Mouse (Mus musculus) kidney, embryonic 16.5 days (tissue): ENCODE results near the gene Cers3. TPM values are rescaled to one million over a fixed set of nuclear protein-coding genes. Genes with fewer than 3 reads are reported as not detected.
A peak's percentile ranks its signal among the peaks of the same experiment; 100 is the strongest.

ENCODE experiments used
- ATAC-seq: fragments of 200-750 bp; cut with Nextera tagmentation; 2 replicates; pipeline ENCODE4 v1.8.0; 2017; ENCODE audit warnings: moderate TSS enrichment; ENCODE audit not compliant: low FRiP score, low TSS enrichment
- H3K27ac ChIP-seq: fragments of 300-500 bp; sonication (generic); 2 replicates; pipeline ENCODE4 v1.5.1; 2014; ENCODE audit warnings: low read length
- H3K27me3 ChIP-seq: fragments of 300-500 bp; sonication (generic); 2 replicates; pipeline ENCODE4 v1.6.1; 2014; ENCODE audit warnings: low read length, control low read depth, mixed read lengths; ENCODE audit not compliant: insufficient read depth
- H3K36me3 ChIP-seq: fragments of 300-500 bp; sonication (generic); 2 replicates; pipeline ENCODE4 v1.6.1; 2014; ENCODE audit warnings: low read length, control low read depth, mixed read lengths; ENCODE audit not compliant: insufficient read depth
- H3K4me1 ChIP-seq: fragments of 300-500 bp; sonication (generic); 2 replicates; pipeline ENCODE4 v1.6.1; 2014; ENCODE audit warnings: low read length, control low read depth, mixed read lengths; ENCODE audit not compliant: insufficient read depth
- H3K4me2 ChIP-seq: fragments of 300-500 bp; sonication (generic); replicated peaks from 2 replicates; pipeline ENCODE4 v1.6.1; 2014; ENCODE audit warnings: low read depth, low read length
- H3K4me3 ChIP-seq: fragments of 300-500 bp; sonication (generic); 2 replicates; pipeline ENCODE4 v1.5.1; 2014; ENCODE audit warnings: mild to moderate bottlenecking, low read length
- H3K9ac ChIP-seq: fragments of 300-500 bp; sonication (generic); replicated peaks from 2 replicates; pipeline ENCODE4 v1.6.1; 2014; ENCODE audit warnings: low read length
- H3K9me3 ChIP-seq: fragments of 300-500 bp; sonication (generic); 2 replicates; pipeline ENCODE4 v1.6.1; 2016; ENCODE audit warnings: low read length, control low read depth
- WGBS: fragments of 180-500 bp; shearing (Covaris S2); extraction: QIAGEN DNeasy Blood & Tissue Kit; methylation state at CpG from one replicate; pipeline ENCODE4 v1.1.7; 2014; 5-methylcytosine and 5-hydroxymethylcytosine counted together
- polyA plus RNA-seq: library from polyadenylated mRNA; unstranded; fragments of >200 nt; fragmentation: Nextera tagmentation; extraction: Ambion mirVana; gene quantifications from 2 replicates; pipeline ENCODE4 v1.2.1, GENCODE M21; 2015

Cers3 gene
- polyA plus RNA-seq, 1 experiment from 2014 or later = 2.7 TPM

- no peaks in the 10 kb centered on the region for H3K27me3 ChIP-seq
These were observed 69.9 kb downstream of the Cers3 start for GRCm38 (mm10) chr7:66813172-66813571.

GRCm38 (mm10) chr7:66815526-66815925 lies 72.2 kb downstream of the Cers3 start:
- ATAC-seq = no peak
- Histone ChIP-seq H3K4me2 (no peak overlapping the region), H3K36me3 (no peaks in the 10 kb centered on the region), H3K9me3 (no peaks in the 10 kb centered on the region), H3K4me1 (no peaks in the 10 kb centered on the region), H3K27ac (no peak overlapping the region), H3K27me3 (no peaks in the 10 kb centered on the region), H3K4me3 (no peak overlapping the region), H3K9ac (no peak overlapping the region)
- 85% methylated on average over 6 of the region's 6 CpGs for WGBS

More at GRCm38 (mm10) chr7:66813172-66813571, 69.9 kb downstream of the Cers3 start:
- WGBS = 85% methylated on average over 1 of the region's 1 CpGs
- no peak for ATAC-seq
- H3K9me3 ChIP-seq = no peaks in the 10 kb centered on the region
- H3K4me1 ChIP-seq = no peaks in the 10 kb centered on the region
- H3K4me2 ChIP-seq = no peak overlapping the region
- no peaks in the 10 kb centered on the region for H3K36me3 ChIP-seq
- H3K4me3 ChIP-seq = no peak overlapping the region
- H3K9ac ChIP-seq = no peak overlapping the region
- H3K27ac ChIP-seq = no peak overlapping the region

- no peaks in the 10 kb centered on the region for H3K27me3 ChIP-seq
- no peak overlapping the region for H3K9ac ChIP-seq
- no peak overlapping the region for H3K27ac ChIP-seq
- H3K4me1 ChIP-seq = no peaks in the 10 kb centered on the region
- no peak for ATAC-seq
- H3K36me3 ChIP-seq = no peaks in the 10 kb centered on the region
- 30% methylated on average over 6 of the region's 6 CpGs for WGBS
- no peaks in the 10 kb centered on the region for H3K9me3 ChIP-seq
- no peak overlapping the region for H3K4me3 ChIP-seq
- no peak overlapping the region for H3K4me2 ChIP-seq
These were observed 76.7 kb downstream of the Cers3 start for GRCm38 (mm10) chr7:66820034-66820433.

- no peaks in the 10 kb centered on the region for H3K9me3 ChIP-seq
These were observed 87.5 kb downstream of the Cers3 start for GRCm38 (mm10) chr7:66830803-66831202.

GRCm38 (mm10) chr7:66831295-66831694 lies 88.0 kb downstream of the Cers3 start:
- 49% methylated on average over 5 of the region's 5 CpGs for WGBS
- peak overlapping the region; percentile 27; the same call in 1 of the 2 replicates for H3K27ac ChIP-seq
- no peak overlapping the region; the same call in 1 of the 2 replicates for H3K4me2 ChIP-seq
- H3K9me3 ChIP-seq = no peaks in the 10 kb centered on the region
- no peaks in the 10 kb centered on the region for H3K27me3 ChIP-seq
- no peak for ATAC-seq
- no peak overlapping the region for H3K9ac ChIP-seq
- H3K4me1 ChIP-seq = peaks cover 13% of the 10 kb centered on the region
- no peak overlapping the region for H3K4me3 ChIP-seq
- no peaks in the 10 kb centered on the region for H3K36me3 ChIP-seq

More at GRCm38 (mm10) chr7:66830803-66831202, 87.5 kb downstream of the Cers3 start:
- H3K27ac ChIP-seq = peak overlapping the region; percentile 27; the same call in 1 of the 2 replicates
- ATAC-seq = no peak
- no peaks in the 10 kb centered on the region for H3K36me3 ChIP-seq
- no peak overlapping the region; the same call in 1 of the 2 replicates for H3K4me2 ChIP-seq
- peaks cover 13% of the 10 kb centered on the region for H3K4me1 ChIP-seq
- no peaks in the 10 kb centered on the region for H3K27me3 ChIP-seq
- WGBS = 58% methylated on average over 5 of the region's 5 CpGs
- H3K4me3 ChIP-seq = no peak overlapping the region
- H3K9ac ChIP-seq = no peak overlapping the region

- peak; percentile 96 for ATAC-seq
- H3K9me3 ChIP-seq = no peaks in the 10 kb centered on the region
- WGBS = under 1% methylated on average over 30 of the region's 30 CpGs
- H3K27me3 ChIP-seq = peaks cover 11% of the 10 kb centered on the region; the same call in 1 of the 2 replicates
- H3K4me3 ChIP-seq = peak within 1 kb of the TSS; percentile 67
- H3K9ac ChIP-seq = peak within 1 kb of the TSS; percentile 70
- H3K36me3 ChIP-seq = no peaks in the 10 kb centered on the region
- 0 out of 2 replicates have a peak within 1 kb of the TSS, but pooled peaks have one; percentile 42 for H3K27ac ChIP-seq
- H3K4me1 ChIP-seq = peaks cover 5% of the 10 kb centered on the region; the same call in 1 of the 2 replicates
- H3K4me2 ChIP-seq = peak within 1 kb of the TSS; percentile 100
These were observed 96.2 kb downstream of the Cers3 start, which contains the start of gene Adamts17 for GRCm38 (mm10) chr7:66839463-66840007. TSS of gene Adamts17 (plus strand) at chr7:66839735.

- under 1% methylated on average over 74 of the region's 76 CpGs for WGBS
- peak overlapping the region; percentile 70 for H3K9ac ChIP-seq
- ATAC-seq = peak; percentile 39
- 0 out of 2 replicates have a peak overlapping the region, but pooled peaks have one; percentile 42 for H3K27ac ChIP-seq
- H3K4me3 ChIP-seq = peak overlapping the region; percentile 67
- H3K4me2 ChIP-seq = peak overlapping the region; percentile 100
- no peaks in the 10 kb centered on the region for H3K9me3 ChIP-seq
- H3K36me3 ChIP-seq = no peaks in the 10 kb centered on the region
- peaks cover 5% of the 10 kb centered on the region; the same call in 1 of the 2 replicates for H3K4me1 ChIP-seq
- H3K27me3 ChIP-seq = peaks cover 11% of the 10 kb centered on the region; the same call in 1 of the 2 replicates
These were observed 96.9 kb downstream of the Cers3 start for GRCm38 (mm10) chr7:66840008-66840719.

- Histone ChIP-seq H3K36me3 (no peaks in the 10 kb centered on the region), H3K4me1 (peaks cover 5% of the 10 kb centered on the region; the same call in 1 of the 2 replicates), H3K4me2 (no peak overlapping the region; the same call in 1 of the 2 replicates), H3K9ac (no peak overlapping the region), H3K9me3 (no peaks in the 10 kb centered on the region), H3K27me3 (peaks cover 11% of the 10 kb centered on the region; the same call in 1 of the 2 replicates), H3K4me3 (no peak overlapping the region), H3K27ac (no peak overlapping the region)
- ATAC-seq = no peak
- WGBS = 81% methylated on average over 7 of the region's 7 CpGs
These were observed 97.9 kb downstream of the Cers3 start for GRCm38 (mm10) chr7:66841165-66841564.

GRCm38 (mm10) chr7:66842021-66842420 lies 98.7 kb downstream of the Cers3 start:
- H3K9ac ChIP-seq = no peak overlapping the region
- H3K27me3 ChIP-seq = peaks cover 11% of the 10 kb centered on the region; the same call in 1 of the 2 replicates
- no peak for ATAC-seq
- WGBS = 40% methylated on average over 10 of the region's 10 CpGs
- no peak overlapping the region for H3K4me3 ChIP-seq
- no peaks in the 10 kb centered on the region for H3K9me3 ChIP-seq
- no peak overlapping the region for H3K4me2 ChIP-seq
- H3K36me3 ChIP-seq = no peaks in the 10 kb centered on the region
- no peak overlapping the region for H3K27ac ChIP-seq
- H3K4me1 ChIP-seq = peaks cover 5% of the 10 kb centered on the region; the same call in 1 of the 2 replicates
